16 mouse cellular contexts compared by ENCODE assay signal in genomic region chr16:45427651-45428050, GRCm38 (mm10).
"Had no signal": no experiment of that assay in that cellular context is flagged by ENCODE, and none has a peak within 500 bp of the region (broad histone marks: within the 10 kb centered on the region; RNA-seq: fewer than 3 reads in every experiment).

No protein-coding gene starts in this region.

- H3K36me3 ChIP-seq: limb, embryonic 12.5 days; liver, embryonic 13.5 days; midbrain, embryonic 15.5 days; neural tube, embryonic 12.5 days had no signal

- ATAC-seq: liver, postnatal 0 days; midbrain, embryonic 15.5 days had no signal

- H3K27me3 ChIP-seq: limb, embryonic 12.5 days; liver, embryonic 13.5 days; midbrain, embryonic 15.5 days; neural tube, embryonic 12.5 days had no signal

- H3K4me2 ChIP-seq: limb, embryonic 12.5 days; liver, embryonic 13.5 days; midbrain, embryonic 11.5 days; midbrain, embryonic 15.5 days; neural tube, embryonic 12.5 days had no signal

- H3K4me3 ChIP-seq: layer of hippocampus, adult 2 months; limb, embryonic 12.5 days; liver, embryonic 13.5 days; megakaryocyte, embryonic 14.5 days; midbrain, embryonic 15.5 days; neural tube, embryonic 12.5 days had no signal

- H3K4me1 ChIP-seq: limb, embryonic 12.5 days; liver, embryonic 13.5 days; megakaryocyte, embryonic 14.5 days; midbrain, embryonic 15.5 days; neural tube, embryonic 12.5 days had no signal

- DNase-seq: kidney, adult 9 months; kidney, postnatal 4 days; liver; liver, embryonic 13.5 days; liver, postnatal 0 days; thymus, adult 2 months; thymus, postnatal 25 days had no signal

- H3K9me3 ChIP-seq: limb, embryonic 12.5 days; liver, embryonic 13.5 days; megakaryocyte, embryonic 14.5 days; midbrain, embryonic 15.5 days; neural tube, embryonic 12.5 days had no signal

- H3K9ac ChIP-seq: limb, embryonic 12.5 days; liver, embryonic 13.5 days; liver, postnatal 0 days; midbrain, embryonic 15.5 days; neural tube, embryonic 12.5 days had no signal

- H3K27ac ChIP-seq: kidney, postnatal 0 days; layer of hippocampus, adult 2 months; limb, embryonic 12.5 days; liver, embryonic 13.5 days; macrophage; midbrain, embryonic 15.5 days; neural tube, embryonic 12.5 days; stomach, postnatal 0 days had no signal
